Mouse (Mus musculus): ENCODE measurements around the gene Crcp. TPM values are rescaled to one million over a fixed set of nuclear protein-coding genes. Genes with fewer than 3 reads are reported as not detected.
A peak's percentile ranks its signal among the peaks of the same experiment; 100 is the strongest.

The Crcp gene
- total and polyA plus RNA-seq, 3 experiments: 42.3 to 63.2 (median 58.3) TPM

DNA sequence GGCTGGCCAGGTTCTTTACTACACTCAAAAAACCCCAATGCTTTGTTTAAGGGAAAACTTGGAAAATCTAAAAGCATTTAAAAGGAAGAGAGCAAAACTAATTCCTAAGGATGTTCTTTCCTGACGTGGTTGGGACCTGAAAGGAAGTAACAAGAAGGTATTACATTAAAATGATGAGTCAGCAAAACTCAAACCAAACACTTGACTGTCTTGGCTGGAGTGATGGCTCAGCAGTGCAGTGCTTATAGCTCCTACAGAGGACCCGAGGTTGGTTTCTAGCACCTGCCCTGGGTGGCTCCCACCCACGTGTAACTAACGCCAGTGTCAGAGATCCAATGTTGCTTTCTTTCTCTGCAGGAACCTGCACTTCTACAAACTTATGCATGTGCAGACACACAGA, 12.2 kb downstream of the Crcp start:
- Histone ChIP-seq H3K27me3 (replicated peaks) (no peaks in the 10 kb centered on the region), H3K27ac (ENCODE audit: insufficient read depth, low read depth) (no peak overlapping the region), H3K79me2 (replicated peaks; ENCODE audit: control insufficient read depth, extremely low read depth, insufficient read depth, poor library complexity, severe bottlenecking) (no peaks in the 10 kb centered on the region; the same call in 1 of the 2 replicates), H3K9ac (ENCODE audit: insufficient read depth, low read depth) (no peak overlapping the region), H3K4me3 (replicated peaks in 1 of 3; ENCODE audit: low read depth in 2 of 3, low read length in 2 of 3, poor library complexity in 1 of 3) (no peak overlapping the region), H3K4me1 (ENCODE audit: control insufficient read depth in 1 of 2, insufficient read depth in 2 of 2) (no peaks in the 10 kb centered on the region), H3K36me3 (replicated peaks in 1 of 2; ENCODE audit: control insufficient read depth in 1 of 2, insufficient read depth in 1 of 2, low read length in 1 of 2) (peaks cover 63 to 86% of the 10 kb centered on the region in 2 experiments), H3K4me2 (ENCODE audit: insufficient read depth, low read depth, poor library complexity, severe bottlenecking) (no peak overlapping the region), H3K9me3 (replicated peaks; ENCODE audit: low read length) (no peaks in the 10 kb centered on the region)
- dilution Hi-C loops (cut with MboI; ENCODE audit: extremely low pct_ligation_motif_present, extremely low pct_unique_long_range_greater_than_20kb, low sequenced_read_pairs): no loop called here
- no peak for DNase-seq (ENCODE audit: extremely low read depth)
- TF ChIP-seq POLR2AphosphoS2 (IDR thresholded peaks at IDR 0.05; ENCODE audit: low read depth, low read length) (no peak), EP300 (IDR thresholded peaks at IDR 0.05; ENCODE audit: low read length) (no peak), MAFK (IDR thresholded peaks at IDR 0.05; ENCODE audit: insufficient replicate concordance, low read length) (peak; percentile 99), E2F4 (IDR thresholded peaks at IDR 0.05; ENCODE audit: insufficient replicate concordance, low read depth, low read length) (no peak), CHD2 (IDR thresholded peaks at IDR 0.05; ENCODE audit: low read length) (no peak), TCF12 (IDR thresholded peaks at IDR 0.05; ENCODE audit: low read depth, low read length) (no peak)
- in situ Hi-C loops (cut with MboI; ENCODE audit: low pct_ligation_motif_present, low pct_unique_long_range_greater_than_20kb, low sequenced_read_pairs): no loop called here

DNA sequence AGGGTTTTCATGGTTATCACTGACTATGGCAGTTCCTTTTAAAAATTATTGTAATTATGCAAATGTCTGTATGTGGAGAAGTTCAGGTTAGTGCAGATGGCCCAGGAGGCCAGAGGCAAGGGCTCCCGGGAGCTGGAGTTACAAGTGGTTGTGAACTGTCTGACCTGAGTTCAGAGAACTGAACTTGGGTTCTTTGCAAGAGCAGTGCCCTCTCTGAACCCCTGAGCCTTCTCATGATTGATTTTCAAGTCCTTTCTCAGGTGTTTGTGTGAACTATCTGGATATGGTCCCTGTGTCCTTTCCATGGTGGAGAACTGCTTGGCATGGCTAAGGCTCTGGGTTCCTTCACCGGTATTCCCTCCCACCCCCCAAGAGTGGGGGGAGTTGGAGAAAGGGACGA, 14.7 kb downstream of the Crcp start:
- no peaks in the 10 kb centered on the region for H3K9me3 ChIP-seq (replicated peaks; ENCODE audit: low read length)
- no peaks in the 10 kb centered on the region; the same call in 1 of the 2 replicates for H3K79me2 ChIP-seq (replicated peaks; ENCODE audit: control insufficient read depth, extremely low read depth, insufficient read depth, poor library complexity, severe bottlenecking)
- no peak for TF ChIP-seq BHLHE40 (IDR thresholded peaks at IDR 0.05; ENCODE audit: low read depth, low read length)
- no peak for TF ChIP-seq KAT2A (IDR thresholded peaks at IDR 0.05; ENCODE audit: insufficient replicate concordance, low read length)
- TF ChIP-seq RAD21 (IDR thresholded peaks at IDR 0.05; ENCODE audit: low read depth, low read length): no peak
- TF ChIP-seq IRF4 (IDR thresholded peaks at IDR 0.05; ENCODE audit: low read depth, low read length): no peak
- no peak for TF ChIP-seq ELF1 (IDR thresholded peaks at IDR 0.05; ENCODE audit: low read depth, low read length)
- no peak for TF ChIP-seq ETS1 (conservative IDR thresholded peaks at IDR 0.05; ENCODE audit: low read depth, low read length)
- TF ChIP-seq CTCF (conservative IDR thresholded peaks at IDR 0.05 in 1 of 2, IDR thresholded peaks at IDR 0.05 in 1 of 2; ENCODE audit: low read depth in 2 of 2, low read length in 2 of 2): no peak
- TF ChIP-seq POLR2AphosphoS2 (IDR thresholded peaks at IDR 0.05; ENCODE audit: low read depth, low read length): no peak
- TF ChIP-seq USF2 (conservative IDR thresholded peaks at IDR 0.05; ENCODE audit: low read depth, low read length): no peak
- TF ChIP-seq HCFC1 (IDR thresholded peaks at IDR 0.05; ENCODE audit: low read depth, low read length): no peak
- no peak for TF ChIP-seq POLR2A (IDR thresholded peaks at IDR 0.05; ENCODE audit: low read depth, low read length)
- no peak overlapping the region for H3K4me3 ChIP-seq (replicated peaks in 1 of 3; ENCODE audit: low read depth in 2 of 3, low read length in 2 of 3, poor library complexity in 1 of 3)
- dilution Hi-C loops (cut with MboI; ENCODE audit: extremely low pct_ligation_motif_present, extremely low pct_unique_long_range_greater_than_20kb, low sequenced_read_pairs) (no loop called here), in situ Hi-C loops (cut with MboI; ENCODE audit: low pct_ligation_motif_present, low pct_unique_long_range_greater_than_20kb, low sequenced_read_pairs) (no loop called here)
- peaks cover 69 to 91% of the 10 kb centered on the region in 2 experiments for H3K36me3 ChIP-seq (replicated peaks in 1 of 2; ENCODE audit: control insufficient read depth in 1 of 2, insufficient read depth in 1 of 2, low read length in 1 of 2)
- H3K4me2 ChIP-seq (ENCODE audit: insufficient read depth, low read depth, poor library complexity, severe bottlenecking): no peak overlapping the region
- H3K27ac ChIP-seq (ENCODE audit: insufficient read depth, low read depth): no peak overlapping the region
- peaks cover 0 to 5% of the 10 kb centered on the region in 2 experiments; a peak in 2 of 4 replicates for H3K4me1 ChIP-seq (ENCODE audit: control insufficient read depth in 1 of 2, insufficient read depth in 2 of 2)
- no peak overlapping the region for H3K9ac ChIP-seq (ENCODE audit: insufficient read depth, low read depth)
- DNase-seq (ENCODE audit: extremely low read depth): no peak
- H3K27me3 ChIP-seq (replicated peaks): no peaks in the 10 kb centered on the region

All from CH12.LX (cell line).